Mouse (Mus musculus) forebrain, embryonic 14.5 days (tissue): ENCODE data around the gene Foxn3. TPM values are rescaled to one million over a fixed set of nuclear protein-coding genes. Genes with fewer than 3 reads are reported as not detected.

Experiments
- ATAC-seq: fragments of 200-750 bp; cut with Nextera tagmentation; 2 replicates; pipeline ENCODE4 v1.8.0; 2017; ENCODE audit warnings: mild to moderate bottlenecking, moderate library complexity
- DNase-seq: peaks from one replicate; pipeline ENCODE4 v3.0.0-alpha.2; 2015; ENCODE audit warnings: low spot score
- H3K27ac ChIP-seq: fragments of 300-500 bp; sonication (generic); 2 replicates; pipeline ENCODE4 v1.5.1; 2014; ENCODE audit warnings: low read depth, mild to moderate bottlenecking, control low read depth, low read length, moderate library complexity
- H3K27me3 ChIP-seq: fragments of 300-500 bp; sonication (generic); replicated peaks from 2 replicates; pipeline ENCODE4 v1.6.1; 2014; ENCODE audit warnings: low read length, control low read depth, mixed read lengths; ENCODE audit not compliant: control insufficient read depth, insufficient read depth
- H3K36me3 ChIP-seq: fragments of 300-500 bp; sonication (generic); 2 replicates; pipeline ENCODE4 v1.6.1; 2014; ENCODE audit warnings: low read length, control low read depth; ENCODE audit not compliant: control insufficient read depth, insufficient read depth
- H3K4me1 ChIP-seq: fragments of 300-500 bp; sonication (generic); 2 replicates; pipeline ENCODE4 v1.6.1; 2014; ENCODE audit warnings: antibody characterized with exemption, low read length, control low read depth; ENCODE audit not compliant: control insufficient read depth, insufficient read depth
- H3K4me2 ChIP-seq: fragments of 300-500 bp; sonication (generic); 2 replicates; pipeline ENCODE4 v1.6.1; 2014; ENCODE audit warnings: mild to moderate bottlenecking, control low read depth, low read length
- H3K4me3 ChIP-seq: fragments of 300-500 bp; sonication (generic); 2 replicates; pipeline ENCODE4 v1.5.1; 2014; ENCODE audit warnings: low read depth, low read length, control low read depth
- H3K9ac ChIP-seq: fragments of 300-500 bp; sonication (generic); 2 replicates; pipeline ENCODE4 v1.6.1; 2014; ENCODE audit warnings: mild to moderate bottlenecking, low read length, control low read depth, moderate library complexity
- H3K9me3 ChIP-seq: fragments of 300-500 bp; sonication (generic); replicated peaks from 2 replicates; pipeline ENCODE4 v1.6.1; 2016; ENCODE audit warnings: low read length, control low read depth, mixed read lengths; ENCODE audit not compliant: control insufficient read depth
- WGBS: fragments of 180-500 bp; shearing (Covaris S2); extraction: QIAGEN DNeasy Blood & Tissue Kit; methylation state at CpG from one replicate; pipeline ENCODE4 v1.1.7; 2014; 5-methylcytosine and 5-hydroxymethylcytosine counted together
- polyA plus RNA-seq: library from polyadenylated mRNA; unstranded; fragments of >200 nt; fragmentation: Nextera tagmentation; extraction: Ambion mirVana; gene quantifications from 2 replicates; pipeline ENCODE4 v1.2.1, GENCODE M21; 2014

Foxn3 gene
- polyA plus RNA-seq, 1 experiment from 2014 or later: 61.6 TPM

- Histone ChIP-seq H3K4me2 (no peak overlapping the region), H3K27ac (no peak overlapping the region), H3K9me3 (no peaks in the 10 kb centered on the region), H3K4me1 (peaks cover 65% of the 10 kb centered on the region), H3K36me3 (no peaks in the 10 kb centered on the region), H3K4me3 (no peak overlapping the region), H3K9ac (no peak overlapping the region), H3K27me3 (no peaks in the 10 kb centered on the region)
- no peak for ATAC-seq
- WGBS: 69% methylated on average over 13 of the region's 13 CpGs
- no peak for DNase-seq
These were observed 338.3 kb downstream of the Foxn3 start for GRCm38 (mm10) chr12:99224863-99225603.

- Histone ChIP-seq H3K9me3 (no peaks in the 10 kb centered on the region), H3K27ac (peak overlapping the region; percentile 78; the same call in 1 of the 2 replicates), H3K27me3 (no peaks in the 10 kb centered on the region), H3K9ac (no peak overlapping the region), H3K36me3 (no peaks in the 10 kb centered on the region), H3K4me3 (no peak overlapping the region), H3K4me2 (peak overlapping the region; percentile 6), H3K4me1 (peaks cover 70% of the 10 kb centered on the region)
- ATAC-seq (peak; percentile 27), DNase-seq (peak; percentile 51)
- WGBS: 9% methylated on average over 15 of the region's 15 CpGs
These were observed 342.1 kb downstream of the Foxn3 start for GRCm38 (mm10) chr12:99221087-99221846.

- Histone ChIP-seq H3K9ac (no peak overlapping the region), H3K36me3 (no peaks in the 10 kb centered on the region), H3K4me2 (peak overlapping the region; percentile 6; the same call in 1 of the 2 replicates), H3K4me3 (no peak overlapping the region), H3K9me3 (no peaks in the 10 kb centered on the region), H3K27ac (peak overlapping the region; percentile 70), H3K4me1 (peaks cover 73% of the 10 kb centered on the region), H3K27me3 (no peaks in the 10 kb centered on the region)
- ATAC-seq (peak; percentile 82), DNase-seq (peak; percentile 96)
- 5% methylated on average over 8 of the region's 8 CpGs for WGBS
These were observed 343.0 kb downstream of the Foxn3 start for GRCm38 (mm10) chr12:99220333-99220732.

- no peak for DNase-seq
- Histone ChIP-seq H3K27ac (peak overlapping the region; percentile 70), H3K27me3 (no peaks in the 10 kb centered on the region), H3K36me3 (no peaks in the 10 kb centered on the region), H3K4me2 (peak overlapping the region; percentile 6; the same call in 1 of the 2 replicates), H3K9me3 (no peaks in the 10 kb centered on the region), H3K9ac (peak overlapping the region; percentile 46; the same call in 1 of the 2 replicates), H3K4me1 (peaks cover 70% of the 10 kb centered on the region), H3K4me3 (no peak overlapping the region)
- ATAC-seq: no peak
- 24% methylated on average over 5 of the region's 5 CpGs for WGBS
These were observed 343.6 kb downstream of the Foxn3 start for GRCm38 (mm10) chr12:99219812-99220211.

GRCm38 (mm10) chr12:99217145-99217698, 346.2 kb downstream of the Foxn3 start:
- WGBS: 81% methylated on average over 7 of the region's 7 CpGs
- Histone ChIP-seq H3K27me3 (no peaks in the 10 kb centered on the region), H3K9me3 (no peaks in the 10 kb centered on the region), H3K27ac (peak overlapping the region; percentile 49; the same call in 1 of the 2 replicates), H3K4me1 (peaks cover 67% of the 10 kb centered on the region), H3K36me3 (no peaks in the 10 kb centered on the region), H3K4me2 (no peak overlapping the region), H3K9ac (no peak overlapping the region), H3K4me3 (no peak overlapping the region)
- DNase-seq (no peak), ATAC-seq (no peak)

GRCm38 (mm10) chr12:99216341-99216761, 347.0 kb downstream of the Foxn3 start:
- ATAC-seq: peak; percentile 44
- Histone ChIP-seq H3K4me1 (peaks cover 59% of the 10 kb centered on the region), H3K27ac (peak overlapping the region; percentile 49), H3K4me2 (no peak overlapping the region), H3K27me3 (no peaks in the 10 kb centered on the region), H3K9ac (0 out of 2 replicates have a peak overlapping the region, but pooled peaks have one; percentile 25), H3K9me3 (no peaks in the 10 kb centered on the region), H3K36me3 (no peaks in the 10 kb centered on the region), H3K4me3 (no peak overlapping the region)
- DNase-seq: peak; percentile 79
- 9% methylated on average over 5 of the region's 5 CpGs for WGBS

GRCm38 (mm10) chr12:99215521-99216255, 347.7 kb downstream of the Foxn3 start:
- H3K27ac ChIP-seq: peak overlapping the region; percentile 49
- 0 out of 2 replicates have a peak overlapping the region, but pooled peaks have one; percentile 25 for H3K9ac ChIP-seq
- 56% methylated on average over 11 of the region's 11 CpGs for WGBS
- H3K36me3 ChIP-seq: no peaks in the 10 kb centered on the region
- peaks cover 52% of the 10 kb centered on the region for H3K4me1 ChIP-seq
- no peaks in the 10 kb centered on the region for H3K27me3 ChIP-seq
- H3K4me2 ChIP-seq: no peak overlapping the region
- H3K4me3 ChIP-seq: no peak overlapping the region
- no peaks in the 10 kb centered on the region for H3K9me3 ChIP-seq
- ATAC-seq (no peak), DNase-seq (no peak)

GRCm38 (mm10) chr12:99214098-99214497, 349.3 kb downstream of the Foxn3 start:
- DNase-seq (no peak), ATAC-seq (no peak)
- Histone ChIP-seq H3K4me1 (peaks cover 37% of the 10 kb centered on the region), H3K27ac (no peak overlapping the region), H3K9me3 (no peaks in the 10 kb centered on the region), H3K4me2 (no peak overlapping the region), H3K4me3 (no peak overlapping the region), H3K27me3 (no peaks in the 10 kb centered on the region), H3K36me3 (no peaks in the 10 kb centered on the region), H3K9ac (no peak overlapping the region)
- WGBS: 59% methylated on average over 5 of the region's 5 CpGs
